Mouse (Mus musculus) brown adipose tissue, adult 24 weeks (tissue): ENCODE data around the gene Ptprc. TPM values are rescaled to one million over a fixed set of nuclear protein-coding genes. Genes with fewer than 3 reads are reported as not detected.

ENCODE experiments used
- H3K27ac ChIP-seq: fragments of 200-500 bp; replicated peaks from 2 replicates; pipeline ENCODE4 v1.5.1; 2012; ENCODE audit warnings: low read depth, mild to moderate bottlenecking, low read length
- H3K4me1 ChIP-seq: fragments of 200-500 bp; 2 replicates; pipeline ENCODE4 v1.6.1; 2012; ENCODE audit warnings: low read length, mixed read lengths; ENCODE audit not compliant: control insufficient read depth, insufficient read depth, insufficient read length
- H3K4me3 ChIP-seq: fragments of 200-500 bp; 2 replicates; pipeline ENCODE4 v1.5.1; 2012; ENCODE audit warnings: low read depth, mild to moderate bottlenecking, low read length, moderate library complexity; ENCODE audit not compliant: insufficient read depth
- polyA plus RNA-seq: library from polyadenylated mRNA; stranded (reverse); fragments of >200 nt; gene quantifications from 2 replicates; pipeline ENCODE4 v1.2.4, GENCODE M21; 2012; ENCODE audit not compliant: missing spikeins, insufficient read depth, insufficient read length

Ptprc gene
- polyA plus RNA-seq, 1 experiment = 6.1 TPM

GRCm38 (mm10) chr1:138166233-138166771, 9.2 kb downstream of the Ptprc start:
- Histone ChIP-seq H3K27ac (no peak overlapping the region), H3K4me3 (no peak overlapping the region), H3K4me1 (no peaks in the 10 kb centered on the region)

GRCm38 (mm10) chr1:138162638-138163037, 12.9 kb downstream of the Ptprc start:
- Histone ChIP-seq H3K4me3 (no peak overlapping the region), H3K4me1 (no peaks in the 10 kb centered on the region), H3K27ac (no peak overlapping the region)

- Histone ChIP-seq H3K4me1 (no peaks in the 10 kb centered on the region), H3K27ac (no peak overlapping the region), H3K4me3 (no peak overlapping the region)
Observed at GRCm38 (mm10) chr1:138158921-138159320, 16.6 kb downstream of the Ptprc start.

- Histone ChIP-seq H3K4me3 (no peak overlapping the region), H3K4me1 (no peaks in the 10 kb centered on the region), H3K27ac (no peak overlapping the region)
Observed at GRCm38 (mm10) chr1:138158236-138158635, 17.3 kb downstream of the Ptprc start.

GRCm38 (mm10) chr1:138157709-138158108, 17.8 kb downstream of the Ptprc start:
- no peak overlapping the region for H3K4me3 ChIP-seq
- H3K4me1 ChIP-seq = no peaks in the 10 kb centered on the region
- no peak overlapping the region for H3K27ac ChIP-seq

- no peak overlapping the region for H3K4me3 ChIP-seq
- no peaks in the 10 kb centered on the region for H3K4me1 ChIP-seq
- no peak overlapping the region for H3K27ac ChIP-seq
Observed at GRCm38 (mm10) chr1:138157008-138157407, 18.5 kb downstream of the Ptprc start.

GRCm38 (mm10) chr1:138154185-138154785, 21.2 kb downstream of the Ptprc start:
- Histone ChIP-seq H3K4me3 (no peak overlapping the region), H3K27ac (no peak overlapping the region), H3K4me1 (no peaks in the 10 kb centered on the region)

- Histone ChIP-seq H3K4me1 (no peaks in the 10 kb centered on the region), H3K27ac (no peak overlapping the region), H3K4me3 (no peak overlapping the region)
Observed at GRCm38 (mm10) chr1:138153126-138153525, 22.4 kb downstream of the Ptprc start.

GRCm38 (mm10) chr1:138148844-138149243, 26.7 kb downstream of the Ptprc start:
- Histone ChIP-seq H3K4me3 (no peak overlapping the region), H3K4me1 (no peaks in the 10 kb centered on the region), H3K27ac (no peak overlapping the region)

- no peak overlapping the region for H3K27ac ChIP-seq
- no peak overlapping the region for H3K4me3 ChIP-seq
- H3K4me1 ChIP-seq = no peaks in the 10 kb centered on the region
Observed at GRCm38 (mm10) chr1:138145571-138145970, 29.9 kb downstream of the Ptprc start.

GRCm38 (mm10) chr1:138145148-138145547, 30.4 kb downstream of the Ptprc start:
- no peak overlapping the region for H3K4me3 ChIP-seq
- H3K27ac ChIP-seq = no peak overlapping the region
- H3K4me1 ChIP-seq = no peaks in the 10 kb centered on the region

- no peak overlapping the region for H3K4me3 ChIP-seq
Observed at GRCm38 (mm10) chr1:138144365-138144764, 31.1 kb downstream of the Ptprc start.

GRCm38 (mm10) chr1:138140769-138141168, 34.7 kb downstream of the Ptprc start:
- no peaks in the 10 kb centered on the region for H3K4me1 ChIP-seq
- no peak overlapping the region for H3K4me3 ChIP-seq
- H3K27ac ChIP-seq = no peak overlapping the region

More at GRCm38 (mm10) chr1:138144365-138144764, 31.1 kb downstream of the Ptprc start:
- Histone ChIP-seq H3K27ac (no peak overlapping the region), H3K4me1 (no peaks in the 10 kb centered on the region)

- Histone ChIP-seq H3K4me3 (no peak overlapping the region), H3K27ac (no peak overlapping the region), H3K4me1 (no peaks in the 10 kb centered on the region)
Observed at GRCm38 (mm10) chr1:138137696-138138095, 37.8 kb downstream of the Ptprc start.

GRCm38 (mm10) chr1:138137024-138137577, 38.4 kb downstream of the Ptprc start:
- H3K4me3 ChIP-seq = no peak overlapping the region
- H3K27ac ChIP-seq = 0 out of 2 replicates have a peak overlapping the region, but pooled peaks have one; percentile 37
- H3K4me1 ChIP-seq = no peaks in the 10 kb centered on the region

GRCm38 (mm10) chr1:138136373-138136779, 39.1 kb downstream of the Ptprc start:
- Histone ChIP-seq H3K27ac (peak overlapping the region; percentile 36; the same call in 1 of the 2 replicates), H3K4me3 (0 out of 2 replicates have a peak overlapping the region, but pooled peaks have one; percentile 2)

More at GRCm38 (mm10) chr1:138136373-138136779, 39.1 kb downstream of the Ptprc start:
- no peaks in the 10 kb centered on the region for H3K4me1 ChIP-seq
